Mouse (Mus musculus) heart, embryonic 13.5 days (tissue): ENCODE results near the gene 1700003H04Rik. TPM values are rescaled to one million over a fixed set of nuclear protein-coding genes. Genes with fewer than 3 reads are reported as not detected.

ENCODE experiments used
- ATAC-seq: fragments of 200-750 bp; cut with Nextera tagmentation; 2 replicates; pipeline ENCODE4 v1.8.0; 2017; ENCODE audit warnings: moderate TSS enrichment; ENCODE audit not compliant: insufficient number of reproducible peaks, low FRiP score, low TSS enrichment; ENCODE audit errors: extremely low read depth
- H3K27ac ChIP-seq: fragments of 300-500 bp; sonication (generic); replicated peaks from 2 replicates; pipeline ENCODE4 v1.5.1; 2015; ENCODE audit warnings: moderate library complexity, mild to moderate bottlenecking, inconsistent platforms
- H3K27me3 ChIP-seq: fragments of 300-500 bp; sonication (generic); replicated peaks from 2 replicates; pipeline ENCODE4 v1.6.1; 2015; ENCODE audit warnings: mild to moderate bottlenecking, inconsistent platforms
- H3K36me3 ChIP-seq: fragments of 300-500 bp; sonication (generic); 2 replicates; pipeline ENCODE4 v1.6.1; 2015; ENCODE audit warnings: mild to moderate bottlenecking, inconsistent platforms
- H3K4me1 ChIP-seq: fragments of 300-500 bp; sonication (generic); 2 replicates; pipeline ENCODE4 v1.6.1; 2015; ENCODE audit warnings: inconsistent platforms
- H3K4me2 ChIP-seq: fragments of 300-500 bp; sonication (generic); 2 replicates; pipeline ENCODE4 v1.6.1; 2015; ENCODE audit warnings: inconsistent platforms, mild to moderate bottlenecking, moderate library complexity
- H3K4me3 ChIP-seq: fragments of 300-500 bp; sonication (generic); 2 replicates; pipeline ENCODE4 v1.5.1; 2015; ENCODE audit warnings: moderate library complexity, mild to moderate bottlenecking, inconsistent platforms
- H3K9ac ChIP-seq: fragments of 300-500 bp; sonication (generic); 2 replicates; pipeline ENCODE4 v1.6.1; 2015; ENCODE audit warnings: inconsistent platforms, mild to moderate bottlenecking, moderate library complexity
- H3K9me3 ChIP-seq: fragments of 300-500 bp; sonication (generic); 2 replicates; pipeline ENCODE4 v1.6.1; 2016; ENCODE audit warnings: inconsistent platforms
- WGBS: fragments of 180-500 bp; shearing (Covaris S2); methylation state at CpG from one replicate; pipeline ENCODE4 v1.1.7; 2015; ENCODE audit warnings: mixed read lengths; 5-methylcytosine and 5-hydroxymethylcytosine counted together
- polyA plus RNA-seq: library from polyadenylated mRNA; unstranded; fragments of >200 nt; fragmentation: Nextera tagmentation; extraction: Ambion mirVana; gene quantifications from 2 replicates; pipeline ENCODE4 v1.2.1, GENCODE M21; 2015

1700003H04Rik gene
- not detected in 2 replicates for polyA plus RNA-seq

DNA sequence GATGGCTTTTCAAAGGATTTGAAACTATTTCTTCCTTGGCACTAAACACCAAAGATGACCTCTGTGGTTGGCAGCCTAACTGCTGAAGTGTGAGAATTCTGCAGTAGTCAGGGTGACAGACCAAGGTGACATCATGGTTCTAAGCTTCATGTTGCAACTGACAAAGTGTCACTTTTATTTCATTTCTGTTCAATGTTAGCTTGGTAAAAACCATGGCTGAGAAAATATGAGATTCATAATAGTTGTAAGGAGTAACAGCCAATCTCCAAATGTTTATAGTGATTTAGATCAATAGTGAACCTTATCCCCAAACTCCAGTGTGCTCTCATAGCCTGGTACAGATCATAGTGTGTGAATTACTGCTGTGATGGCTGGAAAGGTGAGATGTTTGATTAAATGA lies at the start of gene 1700003H04Rik:
Gene 1700003H04Rik (minus strand): TSS at position 101 of the 400 bp plus-strand sequence.
- Histone ChIP-seq H3K9ac (no peak within 1 kb of the TSS), H3K4me3 (no peak within 1 kb of the TSS), H3K4me2 (no peak within 1 kb of the TSS), H3K36me3 (no peaks in the 10 kb centered on the region), H3K27me3 (no peaks in the 10 kb centered on the region), H3K27ac (no peak within 1 kb of the TSS), H3K4me1 (no peaks in the 10 kb centered on the region), H3K9me3 (no peaks in the 10 kb centered on the region)
- ATAC-seq, result no peak

GRCm38 (mm10) chr3:124623031-124623430 lies 42.1 kb upstream of the 1700003H04Rik start:
- Histone ChIP-seq H3K9me3 (no peaks in the 10 kb centered on the region), H3K27ac (no peak overlapping the region), H3K27me3 (no peaks in the 10 kb centered on the region), H3K36me3 (no peaks in the 10 kb centered on the region), H3K4me3 (no peak overlapping the region), H3K4me2 (no peak overlapping the region), H3K4me1 (no peaks in the 10 kb centered on the region), H3K9ac (no peak overlapping the region)
- no peak for ATAC-seq
- WGBS, result 65% methylated on average over 3 of the region's 3 CpGs

- H3K9me3 ChIP-seq, result 0 out of 2 replicates have a peak, but pooled peaks cover 5% of the 10 kb centered on the region
- no peaks in the 10 kb centered on the region for H3K27me3 ChIP-seq
- 60% methylated on average over 1 of the region's 1 CpGs for WGBS
- H3K36me3 ChIP-seq, result no peaks in the 10 kb centered on the region
- H3K4me1 ChIP-seq, result no peaks in the 10 kb centered on the region
- H3K4me3 ChIP-seq, result no peak overlapping the region
- no peak for ATAC-seq
- no peak overlapping the region for H3K4me2 ChIP-seq
- no peak overlapping the region for H3K27ac ChIP-seq
- no peak overlapping the region for H3K9ac ChIP-seq
Measured at GRCm38 (mm10) chr3:124613287-124613686, 32.4 kb upstream of the 1700003H04Rik start.

GRCm38 (mm10) chr3:124609956-124610355 lies 29.1 kb upstream of the 1700003H04Rik start:
- no peak for ATAC-seq
- H3K27ac ChIP-seq, result no peak overlapping the region
- H3K4me2 ChIP-seq, result no peak overlapping the region
- H3K4me3 ChIP-seq, result no peak overlapping the region
- no peaks in the 10 kb centered on the region for H3K4me1 ChIP-seq
- no peak overlapping the region for H3K9ac ChIP-seq
- H3K9me3 ChIP-seq, result 0 out of 2 replicates have a peak, but pooled peaks cover 5% of the 10 kb centered on the region
- no peaks in the 10 kb centered on the region for H3K27me3 ChIP-seq
- H3K36me3 ChIP-seq, result no peaks in the 10 kb centered on the region

DNA sequence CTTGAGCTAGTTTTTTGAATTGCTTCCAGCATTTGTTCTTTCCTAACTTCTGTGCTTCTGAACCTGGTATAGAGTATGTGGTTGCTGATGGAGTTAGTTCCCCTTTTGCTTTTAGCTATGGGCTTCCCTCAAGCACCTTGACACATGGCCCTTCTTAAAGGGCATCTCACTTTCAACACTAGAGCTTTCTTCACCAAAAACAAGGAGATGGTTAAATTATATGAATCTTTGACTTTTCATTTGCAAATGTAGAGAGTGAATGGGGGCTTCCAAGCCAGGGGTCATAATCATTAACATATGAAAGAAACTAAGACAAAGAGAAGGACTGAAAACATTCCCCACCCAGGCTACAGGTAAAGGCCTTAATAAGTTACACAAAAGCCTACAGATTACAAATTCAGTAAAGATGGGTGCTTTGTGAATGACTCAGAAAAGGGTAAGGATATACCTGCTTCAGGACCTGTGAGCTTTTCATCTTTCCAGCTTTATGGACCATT lies 25.2 kb upstream of the 1700003H04Rik start:
- H3K36me3 ChIP-seq, result no peaks in the 10 kb centered on the region
- ATAC-seq, result no peak
- no peaks in the 10 kb centered on the region for H3K4me1 ChIP-seq
- H3K4me3 ChIP-seq, result no peak overlapping the region
- no peaks in the 10 kb centered on the region for H3K27me3 ChIP-seq
- H3K9ac ChIP-seq, result no peak overlapping the region
- H3K27ac ChIP-seq, result no peak overlapping the region
- 0 out of 2 replicates have a peak, but pooled peaks cover 5% of the 10 kb centered on the region for H3K9me3 ChIP-seq
- no peak overlapping the region for H3K4me2 ChIP-seq

DNA sequence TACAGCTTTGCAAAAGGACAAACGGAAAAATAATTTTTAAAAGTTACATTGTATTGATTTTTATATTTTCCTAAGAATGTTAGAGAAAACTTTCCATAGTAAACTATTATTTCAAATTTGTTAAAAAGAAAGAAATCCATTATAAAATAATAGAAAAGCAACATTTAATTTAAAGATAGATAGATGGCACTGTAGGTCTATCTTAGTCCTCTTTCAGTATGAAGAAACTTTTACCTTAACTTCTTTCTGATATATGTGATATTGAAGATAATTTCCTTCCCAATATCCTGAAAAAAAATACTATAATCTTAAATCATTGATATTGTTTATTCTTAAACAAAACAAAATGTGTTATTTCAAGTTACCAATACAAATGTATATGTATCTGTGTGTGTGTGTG lies 24.6 kb upstream of the 1700003H04Rik start:
- Histone ChIP-seq H3K9ac (no peak overlapping the region), H3K4me3 (no peak overlapping the region), H3K4me1 (no peaks in the 10 kb centered on the region), H3K27ac (no peak overlapping the region), H3K4me2 (no peak overlapping the region), H3K9me3 (0 out of 2 replicates have a peak, but pooled peaks cover 5% of the 10 kb centered on the region), H3K27me3 (no peaks in the 10 kb centered on the region), H3K36me3 (no peaks in the 10 kb centered on the region)
- ATAC-seq, result no peak
- 55% methylated on average over 1 of the region's 1 CpGs for WGBS

GRCm38 (mm10) chr3:124597789-124598188 lies 16.9 kb upstream of the 1700003H04Rik start:
- no peaks in the 10 kb centered on the region for H3K9me3 ChIP-seq
- no peaks in the 10 kb centered on the region for H3K36me3 ChIP-seq
- peaks cover 4% of the 10 kb centered on the region; the same call in 1 of the 2 replicates for H3K4me1 ChIP-seq
- H3K4me2 ChIP-seq, result no peak overlapping the region
- no peak overlapping the region for H3K9ac ChIP-seq
- no peaks in the 10 kb centered on the region for H3K27me3 ChIP-seq
- H3K27ac ChIP-seq, result no peak overlapping the region
- no peak overlapping the region for H3K4me3 ChIP-seq
- no peak for ATAC-seq

GRCm38 (mm10) chr3:124587534-124587933 lies 6.6 kb upstream of the 1700003H04Rik start:
- WGBS, result 8% methylated on average over 3 of the region's 3 CpGs
- H3K36me3 ChIP-seq, result no peaks in the 10 kb centered on the region
- H3K4me3 ChIP-seq, result no peak overlapping the region
- H3K27ac ChIP-seq, result no peak overlapping the region
- H3K4me2 ChIP-seq, result no peak overlapping the region
- no peaks in the 10 kb centered on the region for H3K4me1 ChIP-seq
- no peaks in the 10 kb centered on the region for H3K27me3 ChIP-seq
- no peaks in the 10 kb centered on the region for H3K9me3 ChIP-seq
- ATAC-seq, result no peak
- no peak overlapping the region for H3K9ac ChIP-seq

GRCm38 (mm10) chr3:124585761-124586160 lies 4.9 kb upstream of the 1700003H04Rik start:
- ATAC-seq, result no peak
- no peak overlapping the region for H3K4me3 ChIP-seq
- H3K27me3 ChIP-seq, result no peaks in the 10 kb centered on the region
- 75% methylated on average over 2 of the region's 2 CpGs for WGBS
- H3K36me3 ChIP-seq, result no peaks in the 10 kb centered on the region
- H3K4me2 ChIP-seq, result no peak overlapping the region
- H3K9ac ChIP-seq, result no peak overlapping the region
- no peak overlapping the region for H3K27ac ChIP-seq
- H3K4me1 ChIP-seq, result no peaks in the 10 kb centered on the region
- no peaks in the 10 kb centered on the region for H3K9me3 ChIP-seq

GRCm38 (mm10) chr3:124557317-124557716 lies 23.6 kb downstream of the 1700003H04Rik start:
- H3K4me1 ChIP-seq, result no peaks in the 10 kb centered on the region
- H3K4me2 ChIP-seq, result no peak overlapping the region
- H3K9me3 ChIP-seq, result no peaks in the 10 kb centered on the region
- ATAC-seq, result no peak
- no peak overlapping the region for H3K9ac ChIP-seq
- WGBS, result 80% methylated on average over 2 of the region's 2 CpGs
- H3K36me3 ChIP-seq, result no peaks in the 10 kb centered on the region
- no peak overlapping the region for H3K27ac ChIP-seq
- no peaks in the 10 kb centered on the region for H3K27me3 ChIP-seq
- no peak overlapping the region for H3K4me3 ChIP-seq

DNA sequence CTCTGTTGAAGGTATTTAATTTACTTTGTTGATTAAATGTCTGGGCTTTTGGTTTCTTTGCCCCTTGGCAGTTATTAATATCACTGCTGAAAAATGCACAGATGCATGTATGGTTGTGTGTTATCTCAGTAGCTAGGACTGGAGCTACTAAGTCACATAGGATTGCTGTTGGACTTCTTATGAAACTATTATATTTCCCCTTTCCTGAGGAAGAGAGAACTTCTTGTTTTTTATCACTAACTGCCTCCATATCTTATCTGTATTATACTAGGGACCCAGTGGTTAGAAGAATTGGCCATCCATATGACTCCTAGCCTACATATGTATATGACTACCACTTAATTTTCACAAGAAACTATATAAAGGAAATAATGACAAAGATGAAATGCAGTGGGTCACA lies 24.9 kb downstream of the 1700003H04Rik start:
- no peaks in the 10 kb centered on the region for H3K36me3 ChIP-seq
- no peak for ATAC-seq
- no peaks in the 10 kb centered on the region for H3K4me1 ChIP-seq
- no peaks in the 10 kb centered on the region for H3K27me3 ChIP-seq
- H3K27ac ChIP-seq, result no peak overlapping the region
- H3K9me3 ChIP-seq, result no peaks in the 10 kb centered on the region
- no peak overlapping the region for H3K4me3 ChIP-seq
- H3K4me2 ChIP-seq, result no peak overlapping the region
- H3K9ac ChIP-seq, result no peak overlapping the region

GRCm38 (mm10) chr3:124555092-124555491 lies 25.8 kb downstream of the 1700003H04Rik start:
- 52% methylated on average over 2 of the region's 2 CpGs for WGBS
- H3K27me3 ChIP-seq, result no peaks in the 10 kb centered on the region
- ATAC-seq, result no peak
- no peak overlapping the region for H3K9ac ChIP-seq
- no peaks in the 10 kb centered on the region for H3K4me1 ChIP-seq
- H3K36me3 ChIP-seq, result no peaks in the 10 kb centered on the region
- H3K9me3 ChIP-seq, result no peaks in the 10 kb centered on the region
- H3K4me2 ChIP-seq, result no peak overlapping the region
- H3K4me3 ChIP-seq, result no peak overlapping the region
- no peak overlapping the region for H3K27ac ChIP-seq
